In genomic region chr14:25456666-25457433, GRCm38 (mm10) we compare ENCODE assay signal across 8 mouse cellular contexts. TPM values are rescaled to one million over a fixed set of nuclear protein-coding genes. Genes with fewer than 3 reads are reported as not detected.
DNase-seq lines count a peak whose midpoint lies in the region; ATAC-seq and TF ChIP-seq lines count a peak whose summit lies in the region.

No protein-coding gene starts in this region.

- H3K4me1 ChIP-seq in cortical plate, adult 2 months (ENCODE audit: control insufficient read depth, insufficient read depth, low read length): peaks cover under 1% of the 10 kb centered on the region; the same call in 1 of the 2 replicates
- H3K4me1 ChIP-seq in hindbrain, embryonic 14.5 days (replicated peaks; ENCODE audit: control insufficient read depth, insufficient read depth, low read length): peaks cover 25% of the 10 kb centered on the region
- peaks cover 3 to 19% of the 10 kb centered on the region in 2 experiments; a peak in 3 of 4 replicates for H3K4me1 ChIP-seq in liver, embryonic 14.5 days (replicated peaks; ENCODE audit: control insufficient read depth in 2 of 2, insufficient read depth in 2 of 2, low read length in 1 of 2)
- H3K4me1 ChIP-seq in stomach, embryonic 15.5 days: peaks cover 39% of the 10 kb centered on the region

- H3K4me3 ChIP-seq in cortical plate, adult 2 months (ENCODE audit: insufficient read depth, low read length): peak overlapping the region; percentile 51
- peak overlapping the region; percentile 94 for H3K4me3 ChIP-seq in hindbrain, embryonic 14.5 days (replicated peaks; ENCODE audit: low read length)
- peak overlapping the region; percentile 80 to 83 for H3K4me3 ChIP-seq in liver, embryonic 14.5 days (ENCODE audit: insufficient read depth in 1 of 2, low read depth in 2 of 2, low read length in 2 of 2)
- H3K4me3 ChIP-seq in stomach, embryonic 15.5 days (replicated peaks): peak overlapping the region; percentile 97

- no peak for TF ChIP-seq CTCF in cortical plate, adult 2 months (IDR thresholded peaks at IDR 0.05; ENCODE audit: extremely low read depth, insufficient read depth, low read length)
- no peak for TF ChIP-seq CTCF in liver, embryonic 14.5 days (IDR thresholded peaks at IDR 0.05; ENCODE audit: low read depth)

- ATAC-seq in hindbrain, embryonic 14.5 days (ENCODE audit: low FRiP score): no peak
- no peak for ATAC-seq in liver, embryonic 14.5 days (ENCODE audit: insufficient read depth)
- 0 out of 2 replicates have a peak, but pooled peaks have one; percentile 0 for ATAC-seq in stomach, embryonic 15.5 days (ENCODE audit: insufficient read depth, low FRiP score, low read depth)

- TF ChIP-seq EP300 in liver, embryonic 14.5 days (IDR thresholded peaks at IDR 0.05; ENCODE audit: low read depth): no peak

- no peak for TF ChIP-seq POLR2A in cortical plate, adult 2 months (IDR thresholded peaks at IDR 0.05; ENCODE audit: extremely low read depth, insufficient read depth, low read length)

- H3K9ac ChIP-seq in hindbrain, embryonic 14.5 days: peak overlapping the region; percentile 99
- H3K9ac ChIP-seq in liver, embryonic 14.5 days (replicated peaks): no peak overlapping the region
- peak overlapping the region; percentile 41; the same call in 1 of the 2 replicates for H3K9ac ChIP-seq in stomach, embryonic 15.5 days

- H3K4me2 ChIP-seq in hindbrain, embryonic 14.5 days (replicated peaks): peak overlapping the region; percentile 84
- H3K4me2 ChIP-seq in liver, embryonic 14.5 days (ENCODE audit: low read depth): peak overlapping the region; percentile 87
- H3K4me2 ChIP-seq in stomach, embryonic 15.5 days: peak overlapping the region; percentile 96

- WGBS in hindbrain, embryonic 14.5 days: 1% methylated on average over 16 of the region's 17 CpGs
- WGBS in liver, embryonic 14.5 days (ENCODE audit: insufficient replicate concordance): 13% methylated on average over 17 of the region's 17 CpGs
- WGBS in stomach, embryonic 15.5 days: 4% methylated on average over 17 of the region's 17 CpGs

- peak; percentile 27 for DNase-seq in right cerebral cortex, adult 18-20 months
- no peak for DNase-seq in right cerebral cortex, postnatal 25 days
- DNase-seq in hindbrain, embryonic 14.5 days (ENCODE audit: low spot score): peak; percentile 66
- DNase-seq in liver, embryonic 14.5 days (ENCODE audit: low read depth in 3 of 3, low spot score in 3 of 3): no peak
- DNase-seq in spleen, postnatal 4 days (ENCODE audit: low spot score in 2 of 2): no peak
- no peak for DNase-seq in B cell, adult 2 months

- no peaks in the 10 kb centered on the region for H3K36me3 ChIP-seq in hindbrain, embryonic 14.5 days (replicated peaks; ENCODE audit: control insufficient read depth, insufficient read depth)
- no peaks in the 10 kb centered on the region for H3K36me3 ChIP-seq in liver, embryonic 14.5 days (replicated peaks; ENCODE audit: control insufficient read depth, insufficient read depth, low read depth)
- H3K36me3 ChIP-seq in stomach, embryonic 15.5 days: no peaks in the 10 kb centered on the region

- no peaks in the 10 kb centered on the region for H3K27me3 ChIP-seq in hindbrain, embryonic 14.5 days (ENCODE audit: control insufficient read depth, insufficient read depth, low read length)
- H3K27me3 ChIP-seq in liver, embryonic 14.5 days (ENCODE audit: control insufficient read depth, insufficient read depth, low read length): peaks cover 43% of the 10 kb centered on the region
- H3K27me3 ChIP-seq in stomach, embryonic 15.5 days (replicated peaks): no peaks in the 10 kb centered on the region

- H3K27ac ChIP-seq in cortical plate, adult 2 months (ENCODE audit: insufficient read depth, low read length): peak overlapping the region; percentile 61; the same call in 1 of the 2 replicates
- H3K27ac ChIP-seq in hindbrain, embryonic 14.5 days: peak overlapping the region; percentile 99
- H3K27ac ChIP-seq in liver, embryonic 14.5 days: no peak overlapping the region
- H3K27ac ChIP-seq in stomach, embryonic 15.5 days: peak overlapping the region; percentile 100

- no peaks in the 10 kb centered on the region for H3K9me3 ChIP-seq in hindbrain, embryonic 14.5 days (ENCODE audit: control insufficient read depth, low read length)
- no peaks in the 10 kb centered on the region for H3K9me3 ChIP-seq in liver, embryonic 14.5 days (ENCODE audit: control insufficient read depth, low read length)
- no peaks in the 10 kb centered on the region for H3K9me3 ChIP-seq in stomach, embryonic 15.5 days

RNA-seq across cellular contexts. Expression of gene Zmiz1, which starts 2.1 kb away (rescaled TPM):
- 33.5 and 36.9 TPM in 2 replicates for polyA plus RNA-seq in cortical plate, adult 2 months (2012; rRNA removed)
- polyA plus RNA-seq in hindbrain, embryonic 14.5 days (2014; fragmentation: Nextera tagmentation; extraction: Ambion mirVana): 70.0 and 70.6 TPM in 2 replicates
- 3.4 and 3.6 TPM in 2 replicates for polyA plus RNA-seq in liver, embryonic 14.5 days (2012; rRNA removed)
- 4.0 and 4.6 TPM in 2 replicates for polyA plus RNA-seq in liver, embryonic 14.5 days (2014; fragmentation: Nextera tagmentation; extraction: Ambion mirVana)
- 29.0 and 31.3 TPM in 2 replicates for polyA plus RNA-seq in stomach, embryonic 15.5 days (2015; fragmentation: Nextera tagmentation; extraction: Ambion mirVana)

Comparison
In these comparisons a context has a peak if more than half of its experiments do, and no peak if none do; other contexts are left out.
1. DNase-seq: peak in right cerebral cortex, adult 18-20 months (single experiment) and hindbrain, embryonic 14.5 days (single experiment); none in right cerebral cortex, postnatal 25 days (single experiment), liver, embryonic 14.5 days (0 of 3), spleen, postnatal 4 days (0 of 2) and B cell, adult 2 months (0 of 2).
2. Peak in every context shown above with its lines, with median percentiles within 50 percentile points of each other: H3K4me3 ChIP-seq and H3K4me2 ChIP-seq.